Mouse (Mus musculus): Measurements from ENCODE around the gene Ndufaf8.

DNA sequence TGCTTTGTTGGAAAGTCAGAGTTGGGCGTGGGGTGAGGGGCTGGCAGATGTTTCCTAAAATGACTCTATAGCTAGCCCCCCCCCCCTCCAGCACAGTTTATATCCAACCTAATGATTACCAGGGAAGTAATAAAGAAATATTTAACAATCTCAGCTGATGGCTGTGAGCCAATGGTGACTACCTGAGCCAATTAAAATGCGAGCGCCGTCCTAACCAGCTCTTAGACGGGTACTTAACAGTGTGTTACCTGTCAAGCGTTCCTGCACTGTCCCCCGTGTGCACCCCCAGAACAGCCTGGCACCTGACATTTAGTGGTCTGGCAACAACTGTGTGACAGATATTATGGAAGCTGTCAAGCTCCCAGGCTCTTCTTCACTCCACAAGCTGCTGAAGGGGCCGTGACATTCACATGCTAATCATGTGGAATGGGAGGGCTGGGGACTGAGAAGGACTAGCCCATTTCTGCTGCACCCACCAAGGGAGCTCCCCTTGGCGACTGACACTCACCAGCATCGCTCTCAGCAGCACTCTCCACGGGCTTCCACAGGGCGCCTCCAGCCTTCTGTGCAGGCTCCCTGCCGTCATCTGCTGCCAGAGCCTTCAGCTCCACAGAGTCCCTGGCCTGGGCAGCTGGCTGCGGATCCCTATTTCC is 11.0 kb downstream of the Ndufaf8 start:
- no peak for TF ChIP-seq CTCF (IDR thresholded peaks at IDR 0.05; ENCODE audit: borderline replicate concordance, insufficient read depth, low read length)
- no peak for TF ChIP-seq POLR2A (IDR thresholded peaks at IDR 0.05; ENCODE audit: low read depth, low read length)
